Mouse (Mus musculus): Measurements from ENCODE around the gene Rab1a. TPM values are rescaled to one million over a fixed set of nuclear protein-coding genes. Genes with fewer than 3 reads are reported as not detected.
A peak's percentile ranks its signal among the peaks of the same experiment; 100 is the strongest.

Rab1a gene
- polyA plus RNA-seq, 2 experiments = 53.0 to 80.6 TPM

DNA sequence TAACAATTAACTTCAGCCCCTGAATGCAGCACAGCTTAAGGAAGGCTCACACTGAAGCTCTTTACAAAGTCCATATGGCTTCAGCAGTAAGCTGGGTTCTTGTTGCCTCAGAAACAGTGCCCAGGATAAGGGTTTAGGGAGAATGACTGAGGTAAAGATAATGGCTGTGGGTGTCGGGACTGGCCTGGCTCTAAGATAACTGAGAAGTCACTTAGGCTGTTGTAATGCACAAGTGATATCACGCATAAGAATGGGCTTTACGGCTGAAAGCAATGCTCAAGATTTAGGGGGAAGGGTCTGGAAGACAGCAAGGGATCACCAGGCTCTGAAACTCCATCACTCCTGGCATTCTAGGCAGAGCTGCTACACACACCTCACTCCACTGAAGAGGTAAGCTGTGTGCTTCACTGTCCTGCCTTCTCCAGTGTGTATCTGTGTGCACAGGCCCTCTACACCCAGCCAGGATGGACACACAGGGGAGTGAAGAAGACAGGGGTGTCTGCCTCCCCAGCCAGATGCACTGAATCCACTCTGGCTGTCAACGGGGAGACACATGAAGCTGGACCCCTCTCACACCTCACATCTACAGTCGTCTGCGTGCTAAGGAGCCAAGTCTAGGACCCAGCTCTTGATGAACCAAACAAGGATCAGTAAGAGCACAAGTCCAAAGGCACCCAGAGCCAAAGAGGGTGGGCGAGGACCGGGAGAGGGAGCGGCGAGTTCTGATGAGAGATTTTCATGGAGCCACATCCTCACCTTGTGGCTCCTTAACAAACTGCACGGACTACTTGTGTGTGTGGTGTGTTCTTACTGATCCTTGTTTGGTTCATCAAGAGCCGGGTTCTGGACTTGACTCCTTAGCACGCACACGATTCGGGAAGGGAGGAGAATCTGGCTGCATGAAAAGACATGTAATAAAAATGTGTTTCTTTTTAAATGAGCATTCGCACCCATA, 43.4 kb downstream of the Rab1a start:
- TF ChIP-seq EP300 (IDR thresholded peaks at IDR 0.05; ENCODE audit: low read depth) = no peak
- TF ChIP-seq CTCF (IDR thresholded peaks at IDR 0.05; ENCODE audit: low read depth) = 0 out of 2 replicates have a peak, but pooled peaks have one; percentile 19
- Histone ChIP-seq H3K9ac (replicated peaks) (0 out of 2 replicates have a peak overlapping the region, but pooled peaks have one; percentile 4), H3K27ac (no peak overlapping the region), H3K36me3 (replicated peaks; ENCODE audit: control insufficient read depth, insufficient read depth, low read depth) (peaks cover 6% of the 10 kb centered on the region; the same call in 1 of the 2 replicates), H3K27me3 (ENCODE audit: control insufficient read depth, insufficient read depth, low read length) (no peaks in the 10 kb centered on the region), H3K4me2 (ENCODE audit: low read depth) (0 out of 2 replicates have a peak overlapping the region, but pooled peaks have one; percentile 0), H3K9me3 (ENCODE audit: control insufficient read depth, low read length) (no peaks in the 10 kb centered on the region), H3K4me3 (ENCODE audit: insufficient read depth in 1 of 2, low read depth in 2 of 2, low read length in 2 of 2) (no peak overlapping the region), H3K4me1 (replicated peaks; ENCODE audit: control insufficient read depth in 2 of 2, insufficient read depth in 2 of 2, low read length in 1 of 2) (peaks cover 9 to 15% of the 10 kb centered on the region in 2 experiments)
- peak in 1 of 3 experiments; percentile 36 for DNase-seq (ENCODE audit: low read depth in 3 of 3, low spot score in 3 of 3)
- 66% methylated on average over 16 of the region's 16 CpGs for WGBS (ENCODE audit: insufficient replicate concordance)
- ATAC-seq (ENCODE audit: insufficient read depth) = no peak

DNA sequence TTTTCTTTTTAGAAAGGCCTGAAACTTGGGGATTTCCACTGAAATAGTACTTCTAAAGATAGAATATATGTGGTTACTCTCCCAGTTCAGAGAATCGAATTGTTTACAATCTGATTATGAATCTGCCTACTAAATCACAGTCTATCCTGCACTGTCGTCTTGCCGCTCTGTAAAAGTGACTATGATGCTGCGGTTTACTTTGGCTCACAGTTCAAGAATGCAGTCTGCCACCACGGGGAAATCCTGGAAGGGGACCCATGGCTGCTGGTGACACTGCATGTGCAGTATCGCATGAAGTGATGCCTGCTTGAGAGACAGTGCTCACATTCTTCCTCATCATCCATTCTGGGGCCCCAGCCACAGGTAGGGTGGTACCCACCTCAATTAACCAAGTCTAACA, 44.1 kb downstream of the Rab1a start:
- DNase-seq (ENCODE audit: low read depth in 3 of 3, low spot score in 3 of 3) = no peak
- no peaks in the 10 kb centered on the region for H3K9me3 ChIP-seq (ENCODE audit: control insufficient read depth, low read length)
- no peak overlapping the region for H3K9ac ChIP-seq (replicated peaks)
- H3K27ac ChIP-seq = no peak overlapping the region
- H3K36me3 ChIP-seq (replicated peaks; ENCODE audit: control insufficient read depth, insufficient read depth, low read depth) = peaks cover 2% of the 10 kb centered on the region; the same call in 1 of the 2 replicates
- TF ChIP-seq CTCF (IDR thresholded peaks at IDR 0.05; ENCODE audit: low read depth) = no peak
- TF ChIP-seq EP300 (IDR thresholded peaks at IDR 0.05; ENCODE audit: low read depth) = no peak
- no peak for ATAC-seq (ENCODE audit: insufficient read depth)
- H3K27me3 ChIP-seq (ENCODE audit: control insufficient read depth, insufficient read depth, low read length) = no peaks in the 10 kb centered on the region
- no peak overlapping the region for H3K4me2 ChIP-seq (ENCODE audit: low read depth)
- H3K4me1 ChIP-seq (replicated peaks; ENCODE audit: control insufficient read depth in 2 of 2, insufficient read depth in 2 of 2, low read length in 1 of 2) = peaks cover 9 to 17% of the 10 kb centered on the region in 2 experiments
- H3K4me3 ChIP-seq (ENCODE audit: insufficient read depth in 1 of 2, low read depth in 2 of 2, low read length in 2 of 2) = no peak overlapping the region
- WGBS (ENCODE audit: insufficient replicate concordance) = 69% methylated on average over 6 of the region's 6 CpGs

DNA sequence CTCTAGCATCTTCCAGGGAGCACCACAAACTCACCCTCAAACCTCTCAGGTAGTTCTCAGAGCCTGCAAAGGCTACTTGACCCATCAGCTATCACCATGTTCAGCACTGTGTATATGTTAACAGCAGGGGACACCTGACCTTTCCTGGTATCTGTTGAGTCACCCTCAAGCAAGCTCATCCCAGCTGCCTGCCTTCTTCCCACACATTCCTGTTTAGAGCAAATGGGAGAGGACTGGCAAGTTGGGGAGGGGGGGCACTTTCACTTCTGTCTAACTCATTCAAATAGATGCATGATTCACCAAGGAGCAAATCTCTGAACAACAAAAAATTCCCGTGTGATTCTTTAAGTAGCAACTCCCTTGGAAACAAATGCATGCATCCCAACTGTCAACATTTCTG, 45.4 kb downstream of the Rab1a start:
- Histone ChIP-seq H3K4me3 (ENCODE audit: insufficient read depth in 1 of 2, low read depth in 2 of 2, low read length in 2 of 2) (no peak overlapping the region), H3K36me3 (replicated peaks; ENCODE audit: control insufficient read depth, insufficient read depth, low read depth) (no peaks in the 10 kb centered on the region), H3K27ac (no peak overlapping the region), H3K4me2 (ENCODE audit: low read depth) (no peak overlapping the region), H3K4me1 (replicated peaks; ENCODE audit: control insufficient read depth in 2 of 2, insufficient read depth in 2 of 2, low read length in 1 of 2) (peaks cover 9 to 17% of the 10 kb centered on the region in 2 experiments), H3K9ac (replicated peaks) (no peak overlapping the region), H3K9me3 (ENCODE audit: control insufficient read depth, low read length) (no peaks in the 10 kb centered on the region), H3K27me3 (ENCODE audit: control insufficient read depth, insufficient read depth, low read length) (no peaks in the 10 kb centered on the region)
- DNase-seq (ENCODE audit: low read depth in 3 of 3, low spot score in 3 of 3) = no peak
- 47% methylated on average over 1 of the region's 1 CpGs for WGBS (ENCODE audit: insufficient replicate concordance)
- ATAC-seq (ENCODE audit: insufficient read depth) = no peak
- TF ChIP-seq EP300 (IDR thresholded peaks at IDR 0.05; ENCODE audit: low read depth) (no peak), CTCF (IDR thresholded peaks at IDR 0.05; ENCODE audit: low read depth) (no peak)

- ATAC-seq (ENCODE audit: insufficient read depth) (no peak), DNase-seq (ENCODE audit: low read depth in 3 of 3, low spot score in 3 of 3) (no peak)
- no peaks in the 10 kb centered on the region for H3K27me3 ChIP-seq (ENCODE audit: control insufficient read depth, insufficient read depth, low read length)
- TF ChIP-seq CTCF (IDR thresholded peaks at IDR 0.05; ENCODE audit: low read depth) (no peak), EP300 (IDR thresholded peaks at IDR 0.05; ENCODE audit: low read depth) (no peak)
- H3K4me2 ChIP-seq (ENCODE audit: low read depth) = no peak overlapping the region
- 68% methylated on average over 8 of the region's 8 CpGs for WGBS (ENCODE audit: insufficient replicate concordance)
- no peak overlapping the region for H3K9ac ChIP-seq (replicated peaks)
- H3K4me1 ChIP-seq (replicated peaks; ENCODE audit: control insufficient read depth in 2 of 2, insufficient read depth in 2 of 2, low read length in 1 of 2) = peaks cover 9 to 17% of the 10 kb centered on the region in 2 experiments
- no peak overlapping the region for H3K4me3 ChIP-seq (ENCODE audit: insufficient read depth in 1 of 2, low read depth in 2 of 2, low read length in 2 of 2)
- no peaks in the 10 kb centered on the region for H3K9me3 ChIP-seq (ENCODE audit: control insufficient read depth, low read length)
- no peak overlapping the region for H3K27ac ChIP-seq
- H3K36me3 ChIP-seq (replicated peaks; ENCODE audit: control insufficient read depth, insufficient read depth, low read depth) = no peaks in the 10 kb centered on the region
Observed at GRCm38 (mm10) chr11:20247146-20247855, 46.1 kb downstream of the Rab1a start.

DNA sequence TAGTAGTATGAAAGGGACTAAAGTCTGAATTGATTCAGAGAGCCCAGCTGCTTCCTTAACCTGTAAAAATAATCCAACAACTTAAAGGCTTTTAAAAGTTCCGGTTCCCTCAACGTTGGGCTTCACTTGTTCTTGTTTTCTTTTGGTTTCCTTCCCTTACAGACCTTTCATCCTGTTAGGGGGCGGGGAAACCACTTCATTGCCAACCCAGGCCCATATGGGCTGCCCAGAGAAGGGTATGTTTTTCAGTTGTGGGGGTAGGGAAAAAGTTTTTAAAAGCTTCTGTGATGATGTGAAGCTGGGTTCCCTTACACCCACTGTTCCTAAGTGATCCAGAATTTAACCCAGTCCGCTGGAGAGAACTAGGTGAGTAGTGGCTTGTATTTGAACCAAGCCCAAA, 47.0 kb downstream of the Rab1a start:
- TF ChIP-seq CTCF (IDR thresholded peaks at IDR 0.05; ENCODE audit: low read depth) (no peak), EP300 (IDR thresholded peaks at IDR 0.05; ENCODE audit: low read depth) (no peak)
- ATAC-seq (ENCODE audit: insufficient read depth) (no peak), DNase-seq (ENCODE audit: low read depth in 3 of 3, low spot score in 3 of 3) (no peak)
- H3K9me3 ChIP-seq (ENCODE audit: control insufficient read depth, low read length) = no peaks in the 10 kb centered on the region
- H3K27ac ChIP-seq = no peak overlapping the region
- H3K4me2 ChIP-seq (ENCODE audit: low read depth) = peak overlapping the region; percentile 100
- peak overlapping the region; percentile 68 to 93 for H3K4me3 ChIP-seq (ENCODE audit: insufficient read depth in 1 of 2, low read depth in 2 of 2, low read length in 2 of 2)
- no peaks in the 10 kb centered on the region for H3K36me3 ChIP-seq (replicated peaks; ENCODE audit: control insufficient read depth, insufficient read depth, low read depth)
- 14% methylated on average over 4 of the region's 4 CpGs for WGBS (ENCODE audit: insufficient replicate concordance)
- H3K27me3 ChIP-seq (ENCODE audit: control insufficient read depth, insufficient read depth, low read length) = no peaks in the 10 kb centered on the region
- H3K9ac ChIP-seq (replicated peaks) = peak overlapping the region; percentile 86
- H3K4me1 ChIP-seq (replicated peaks; ENCODE audit: control insufficient read depth in 2 of 2, insufficient read depth in 2 of 2, low read length in 1 of 2) = peaks cover 9 to 17% of the 10 kb centered on the region in 2 experiments
